Mouse (Mus musculus): ENCODE measurements around the gene Creld2. TPM values are rescaled to one million over a fixed set of nuclear protein-coding genes. Genes with fewer than 3 reads are reported as not detected.
"Not testable (repeated sequence)": the region's sequence is repeated elsewhere in the genome, so short reads cannot be mapped to it uniquely, and the experiment has no call there.

Creld2 gene
- total RNA-seq (2021) = 35.1 and 37.8 TPM in 2 replicates
- long read RNA-seq, transcript Creld2-201 (10 exons, 1,366 nt) = major isoform, 217 of 233 reads
- long read RNA-seq, partial matches to known transcripts = 8 of 233 reads
- long read RNA-seq, other reads (novel, unspliced or antisense) = 8 of 233 reads

- peak; percentile 99 for DNase-seq
These were observed at the start of gene Creld2, which contains the start of gene Alg12 for GRCm38 (mm10) chr15:88819026-88819905. TSS of gene Creld2 (plus strand) at chr15:88819646. TSS of gene Alg12 (minus strand) at chr15:88819318.

GRCm38 (mm10) chr15:88774630-88775029 lies 44.8 kb upstream of the Creld2 start:
- DNase-seq = not testable (repeated sequence)

GRCm38 (mm10) chr15:88792140-88792850 lies 27.2 kb upstream of the Creld2 start:
- no peak for DNase-seq

- not testable (repeated sequence) for DNase-seq
These were observed 24.7 kb upstream of the Creld2 start for GRCm38 (mm10) chr15:88794729-88795128.

- no peak for DNase-seq
These were observed 19.5 kb upstream of the Creld2 start for GRCm38 (mm10) chr15:88799950-88800371.

- no peak for DNase-seq
These were observed 18.5 kb upstream of the Creld2 start for GRCm38 (mm10) chr15:88800921-88801354.

- DNase-seq = no peak
These were observed 17.5 kb upstream of the Creld2 start for GRCm38 (mm10) chr15:88801903-88802302.

- DNase-seq = no peak
These were observed 17.1 kb upstream of the Creld2 start for GRCm38 (mm10) chr15:88802348-88802747.

GRCm38 (mm10) chr15:88808121-88808520 lies 11.3 kb upstream of the Creld2 start:
- no peak for DNase-seq

GRCm38 (mm10) chr15:88810369-88810768 lies 9.1 kb upstream of the Creld2 start:
- DNase-seq = no peak

- DNase-seq = no peak
These were observed 6.2 kb upstream of the Creld2 start for GRCm38 (mm10) chr15:88813262-88813661.

GRCm38 (mm10) chr15:88813873-88814272 lies 5.6 kb upstream of the Creld2 start:
- not testable (repeated sequence) for DNase-seq

- no peak for DNase-seq
These were observed 4.9 kb upstream of the Creld2 start for GRCm38 (mm10) chr15:88814411-88815047.

GRCm38 (mm10) chr15:88815196-88815700 lies 4.2 kb upstream of the Creld2 start:
- DNase-seq = no peak

GRCm38 (mm10) chr15:88819906-88820303 lies 459 bp downstream of the Creld2 start:
- no peak for DNase-seq

- DNase-seq = no peak
These were observed 2.0 kb downstream of the Creld2 start for GRCm38 (mm10) chr15:88821403-88821802.

- no peak for DNase-seq
These were observed 3.1 kb downstream of the Creld2 start for GRCm38 (mm10) chr15:88822513-88822912.

- DNase-seq = no peak
These were observed 3.9 kb downstream of the Creld2 start for GRCm38 (mm10) chr15:88823376-88823775.

- no peak for DNase-seq
These were observed 8.0 kb downstream of the Creld2 start for GRCm38 (mm10) chr15:88827466-88827865.

- DNase-seq = peak; percentile 72
These were observed 8.7 kb downstream of the Creld2 start for GRCm38 (mm10) chr15:88827991-88828799.
